Mouse (Mus musculus) liver, adult 2 months (tissue): ENCODE measurements at regions not wholly inside any gene's neighbourhood (a gene's known extent, or its start where the extent isn't known, plus 50 kb on each side); places are given as distances from the start of the nearest gene placed in this dataset.

Experiments
- CTCF ChIP-seq: fragments of 200-500 bp; IDR thresholded peaks from 2 replicates; pipeline ENCODE4 v1.5.1; 2011; ENCODE audit warnings: low read depth, low read length, control low read depth
- POLR2A ChIP-seq: fragments of 200-500 bp; IDR thresholded peaks from 2 replicates; pipeline ENCODE4 v1.6.1; 2011; ENCODE audit warnings: low read length, control low read depth; ENCODE audit not compliant: insufficient read depth; ENCODE audit errors: extremely low read depth

DNA sequence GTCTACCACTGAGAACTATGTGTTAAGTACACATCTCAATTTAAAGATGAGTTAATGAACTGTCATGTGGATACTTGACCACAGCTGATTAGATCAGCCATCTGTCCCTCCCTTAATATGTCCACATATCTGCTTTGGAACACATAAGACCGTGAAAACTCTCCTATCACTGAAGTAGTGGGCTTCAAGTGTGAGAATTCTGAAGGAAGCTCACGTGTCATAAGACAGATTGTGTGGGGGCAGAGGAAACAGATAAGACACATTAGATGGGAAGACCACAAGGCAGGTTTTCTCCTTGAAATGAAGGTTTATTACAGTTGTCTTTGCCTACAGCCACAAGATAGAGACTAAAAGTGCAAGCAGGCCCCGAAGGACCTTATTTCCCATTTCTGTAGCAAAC is 451.0 kb upstream of the Gcfc2 start:
- no peak for TF ChIP-seq CTCF
- no peak for TF ChIP-seq POLR2A
